In the genomic region with DNA sequence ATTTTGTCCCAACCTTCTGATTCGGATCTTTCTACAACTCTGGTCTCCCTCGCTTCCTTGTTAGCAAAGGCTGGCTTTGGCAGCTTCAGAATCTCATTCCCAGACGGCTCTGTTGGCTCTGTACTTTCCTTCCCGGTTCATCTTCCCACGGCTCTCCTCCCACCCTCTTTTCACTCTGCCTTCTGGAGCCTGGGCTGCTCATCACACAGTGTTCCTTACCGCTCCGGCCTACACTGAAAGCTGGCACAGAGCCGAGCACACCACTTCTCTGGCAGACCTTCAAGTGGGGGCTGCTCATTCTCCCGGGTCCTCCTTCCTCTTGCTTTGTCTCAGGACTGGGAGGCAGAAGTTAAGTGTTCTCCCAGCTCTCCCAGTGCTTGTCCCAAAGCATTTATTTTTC, we compare ENCODE assay signal across 10 mouse cellular contexts. TPM values are rescaled to one million over a fixed set of nuclear protein-coding genes. Genes with fewer than 3 reads are reported as not detected.
DNase-seq lines count a peak whose midpoint lies in the region; ATAC-seq and TF ChIP-seq lines count a peak whose summit lies in the region.
"Had no signal": no experiment of that assay in that cellular context is flagged by ENCODE, and none has a peak within 500 bp of the region (broad histone marks: within the 10 kb centered on the region; RNA-seq: fewer than 3 reads in every experiment).

No protein-coding gene starts in this region.

- H3K4me3 ChIP-seq in lung, embryonic 15.5 days: no peak overlapping the region
- peak overlapping the region; percentile 91; the same call in 1 of the 2 replicates for H3K4me3 ChIP-seq in cortical plate, adult 2 months (ENCODE audit: insufficient read depth, low read length)
- H3K4me3 ChIP-seq in heart, embryonic 14.5 days (ENCODE audit: control insufficient read depth in 1 of 2, insufficient read depth in 1 of 2, low read depth in 1 of 2, low read length in 2 of 2): no peak overlapping the region
- H3K4me3 ChIP-seq in left cerebral cortex, adult 2 months: peak overlapping the region; percentile 93

- H3K9ac ChIP-seq in lung, embryonic 15.5 days: no peak overlapping the region
- no peak overlapping the region for H3K9ac ChIP-seq in heart, embryonic 14.5 days (ENCODE audit: low read length)

- no peaks in the 10 kb centered on the region for H3K27me3 ChIP-seq in lung, embryonic 15.5 days
- no peaks in the 10 kb centered on the region for H3K27me3 ChIP-seq in heart, embryonic 14.5 days (ENCODE audit: control insufficient read depth, insufficient read depth, low read length)

- H3K4me2 ChIP-seq in lung, embryonic 15.5 days: peak overlapping the region; percentile 71
- H3K4me2 ChIP-seq in heart, embryonic 14.5 days (ENCODE audit: low read length): peak overlapping the region; percentile 73

- peaks cover 13% of the 10 kb centered on the region; the same call in 1 of the 2 replicates for H3K4me1 ChIP-seq in lung, embryonic 15.5 days
- peaks cover 5% of the 10 kb centered on the region; the same call in 1 of the 2 replicates for H3K4me1 ChIP-seq in cortical plate, adult 2 months (ENCODE audit: control insufficient read depth, insufficient read depth, low read length)
- peaks cover 2 to 13% of the 10 kb centered on the region in 2 experiments for H3K4me1 ChIP-seq in heart, embryonic 14.5 days (ENCODE audit: control insufficient read depth in 2 of 2, insufficient read depth in 2 of 2, low read length in 2 of 2)

- 65% methylated on average over 9 of the region's 9 CpGs for WGBS in lung, embryonic 15.5 days
- WGBS in heart, embryonic 14.5 days: 60% methylated on average over 9 of the region's 9 CpGs

- TF ChIP-seq CTCF in cortical plate, adult 2 months (IDR thresholded peaks at IDR 0.05; ENCODE audit: extremely low read depth, insufficient read depth, low read length): no peak
- TF ChIP-seq CTCF in left cerebral cortex, adult 2 months (IDR thresholded peaks at IDR 0.05): no peak

- no peaks in the 10 kb centered on the region for H3K9me3 ChIP-seq in lung, embryonic 15.5 days
- no peaks in the 10 kb centered on the region for H3K9me3 ChIP-seq in heart, embryonic 14.5 days (ENCODE audit: control insufficient read depth, low read length)

- DNase-seq in lung, postnatal 36 days: no peak
- peak; percentile 81 to 85 for DNase-seq in left cerebral cortex, adult 2 months (ENCODE audit: extremely low spot score in 1 of 2, low spot score in 2 of 2)
- DNase-seq in right cerebral cortex, postnatal 36 days (ENCODE audit: low spot score in 2 of 2): peak; percentile 83 to 90
- no peak for DNase-seq in adrenal gland, adult 2 months
- no peak for DNase-seq in adipocyte (ENCODE audit: low spot score)

- peaks cover 5% of the 10 kb centered on the region for H3K36me3 ChIP-seq in lung, embryonic 15.5 days
- H3K36me3 ChIP-seq in heart, embryonic 14.5 days (ENCODE audit: control insufficient read depth, insufficient read depth, low read length): peaks cover 27% of the 10 kb centered on the region

- H3K27ac ChIP-seq in lung, embryonic 15.5 days: no peak overlapping the region
- H3K27ac ChIP-seq in cortical plate, adult 2 months (ENCODE audit: insufficient read depth, low read length): no peak overlapping the region
- no peak overlapping the region for H3K27ac ChIP-seq in heart, embryonic 14.5 days (replicated peaks in 1 of 2; ENCODE audit: control insufficient read depth in 1 of 2, insufficient read depth in 1 of 2, low read depth in 2 of 2, low read length in 2 of 2)
- H3K27ac ChIP-seq in left cerebral cortex, adult 2 months: peak overlapping the region; percentile 56

- intact Hi-C loops in left cerebral cortex, adult 2 months (cut with DNase I): loop anchor here (2.0 to 10.0 kb wide), 2 partner anchors 74 to 1048 kb away; a partner anchor contains a TSS

- no peak for ATAC-seq in lung, embryonic 15.5 days (ENCODE audit: borderline replicate concordance, extremely low read depth, low FRiP score, low TSS enrichment)
- ATAC-seq in heart, embryonic 14.5 days (ENCODE audit: insufficient number of reproducible peaks, insufficient read depth, low FRiP score, low read depth): no peak

- TF ChIP-seq POLR2A in cortical plate, adult 2 months (IDR thresholded peaks at IDR 0.05; ENCODE audit: extremely low read depth, insufficient read depth, low read length): no peak

RNA-seq across cellular contexts. Expression of a gene that starts 1.6 kb away (rescaled TPM):
- polyA plus RNA-seq in lung, embryonic 15.5 days (2015; fragmentation: Nextera tagmentation; extraction: Ambion mirVana): 9.0 and 9.8 TPM in 2 replicates
- polyA plus RNA-seq in cortical plate, adult 2 months (2012; rRNA removed): 3.3 and 4.1 TPM in 2 replicates
- 7.2 and 8.3 TPM in 2 replicates for polyA plus RNA-seq in heart, embryonic 14.5 days (2014; fragmentation: Nextera tagmentation; extraction: Ambion mirVana)
- total RNA-seq in left cerebral cortex, adult 2 months (2021): 10 to 100 TPM; 13.6 to 20.3 TPM
- 1 to 10 TPM; 5.4 to 6.2 TPM for total RNA-seq in adrenal gland, adult 2 months (2021)
- polyA plus RNA-seq in adrenal gland, adult 2 months (2012; rRNA removed): 0.51 and 0.59 TPM in 2 replicates

RNA-seq across cellular contexts. Expression of a gene that starts 1.7 kb away (rescaled TPM):
- 69.2 and 69.3 TPM in 2 replicates for polyA plus RNA-seq in lung, embryonic 15.5 days (2015; fragmentation: Nextera tagmentation; extraction: Ambion mirVana)
- 17.3 TPM in 2 replicates for polyA plus RNA-seq in cortical plate, adult 2 months (2012; rRNA removed)
- polyA plus RNA-seq in heart, embryonic 14.5 days (2014; fragmentation: Nextera tagmentation; extraction: Ambion mirVana): 63.6 and 63.7 TPM in 2 replicates
- 10 to 100 TPM; 29.0 to 29.5 TPM for total RNA-seq in left cerebral cortex, adult 2 months (2021)
- total RNA-seq in adrenal gland, adult 2 months (2021): 10 to 100 TPM; 42.9 to 48.5 TPM
- 0.74 and 0.95 TPM in 2 replicates for polyA plus RNA-seq in adrenal gland, adult 2 months (2012; rRNA removed)

RNA-seq across cellular contexts. Expression of a gene that starts 16.2 kb away (rescaled TPM):
- polyA plus RNA-seq in lung, embryonic 15.5 days (2015; fragmentation: Nextera tagmentation; extraction: Ambion mirVana): not detected in 2 replicates
- polyA plus RNA-seq in cortical plate, adult 2 months (2012; rRNA removed): 0.13 and 0.23 TPM in 2 replicates
- polyA plus RNA-seq in heart, embryonic 14.5 days (2014; fragmentation: Nextera tagmentation; extraction: Ambion mirVana): 0.16 TPM in 1 of 2 replicates, not detected in the other
- under 1 TPM in 1 of 2 experiments, not detected in 1; 0.47 TPM for total RNA-seq in left cerebral cortex, adult 2 months (2021)
- under 1 TPM; 0.24 to 0.72 TPM for total RNA-seq in adrenal gland, adult 2 months (2021)
- not detected in 2 replicates for polyA plus RNA-seq in adrenal gland, adult 2 months (2012; rRNA removed)
- total RNA-seq: hematopoietic stem cell, adult 5-6 weeks had no signal
- polyA plus RNA-seq: spleen, adult 2 months had no signal

RNA-seq across cellular contexts. Expression of a gene that starts 26.8 kb away (rescaled TPM):
- 1.1 and 2.0 TPM in 2 replicates for polyA plus RNA-seq in lung, embryonic 15.5 days (2015; fragmentation: Nextera tagmentation; extraction: Ambion mirVana)
- polyA plus RNA-seq in cortical plate, adult 2 months (2012; rRNA removed): 4.3 and 5.7 TPM in 2 replicates
- polyA plus RNA-seq in heart, embryonic 14.5 days (2014; fragmentation: Nextera tagmentation; extraction: Ambion mirVana): 0.13 and 0.19 TPM in 2 replicates
- total RNA-seq in left cerebral cortex, adult 2 months (2021): 1 to 10 TPM; 1.9 to 2.2 TPM
- total RNA-seq in adrenal gland, adult 2 months (2021): 1 to 10 TPM in 1 of 2 experiments, under 1 TPM in 1; 0.79 to 6.5 TPM
- polyA plus RNA-seq in adrenal gland, adult 2 months (2012; rRNA removed): 1.3 TPM in 1 of 2 replicates, not detected in the other
- total RNA-seq: hematopoietic stem cell, adult 5-6 weeks had no signal

RNA-seq across cellular contexts. Expression of a gene that starts 48.9 kb away (rescaled TPM):
- 0.44 TPM in 1 of 2 replicates, not detected in the other for polyA plus RNA-seq in lung, embryonic 15.5 days (2015; fragmentation: Nextera tagmentation; extraction: Ambion mirVana)
- polyA plus RNA-seq in cortical plate, adult 2 months (2012; rRNA removed): 0.06 and 0.15 TPM in 2 replicates
- polyA plus RNA-seq in heart, embryonic 14.5 days (2014; fragmentation: Nextera tagmentation; extraction: Ambion mirVana): not detected in 2 replicates
- total RNA-seq in left cerebral cortex, adult 2 months (2021): not detected
- total RNA-seq in adrenal gland, adult 2 months (2021): 1 to 10 TPM; 1.8 to 2.6 TPM
- polyA plus RNA-seq in adrenal gland, adult 2 months (2012; rRNA removed): 0.11 TPM in 1 of 2 replicates, not detected in the other
- polyA plus RNA-seq: spleen, adult 2 months had no signal

Comparison
In these comparisons a context has a peak if more than half of its experiments do, and no peak if none do; other contexts are left out.
1. H3K4me3 ChIP-seq: peak in cortical plate, adult 2 months (single experiment) and left cerebral cortex, adult 2 months (single experiment); none in lung, embryonic 15.5 days (single experiment) and heart, embryonic 14.5 days (0 of 2).
2. DNase-seq: peak in left cerebral cortex, adult 2 months (2 of 2) and right cerebral cortex, postnatal 36 days (2 of 2); none in lung, postnatal 36 days (single experiment), adrenal gland, adult 2 months (single experiment) and adipocyte (single experiment).